Mouse (Mus musculus): ENCODE data around the gene Zkscan16. TPM values are rescaled to one million over a fixed set of nuclear protein-coding genes. Genes with fewer than 3 reads are reported as not detected.

Gene Zkscan16
- total RNA-seq, 2 experiments from 2014 or later = 40.8 to 42.0 TPM

DNA sequence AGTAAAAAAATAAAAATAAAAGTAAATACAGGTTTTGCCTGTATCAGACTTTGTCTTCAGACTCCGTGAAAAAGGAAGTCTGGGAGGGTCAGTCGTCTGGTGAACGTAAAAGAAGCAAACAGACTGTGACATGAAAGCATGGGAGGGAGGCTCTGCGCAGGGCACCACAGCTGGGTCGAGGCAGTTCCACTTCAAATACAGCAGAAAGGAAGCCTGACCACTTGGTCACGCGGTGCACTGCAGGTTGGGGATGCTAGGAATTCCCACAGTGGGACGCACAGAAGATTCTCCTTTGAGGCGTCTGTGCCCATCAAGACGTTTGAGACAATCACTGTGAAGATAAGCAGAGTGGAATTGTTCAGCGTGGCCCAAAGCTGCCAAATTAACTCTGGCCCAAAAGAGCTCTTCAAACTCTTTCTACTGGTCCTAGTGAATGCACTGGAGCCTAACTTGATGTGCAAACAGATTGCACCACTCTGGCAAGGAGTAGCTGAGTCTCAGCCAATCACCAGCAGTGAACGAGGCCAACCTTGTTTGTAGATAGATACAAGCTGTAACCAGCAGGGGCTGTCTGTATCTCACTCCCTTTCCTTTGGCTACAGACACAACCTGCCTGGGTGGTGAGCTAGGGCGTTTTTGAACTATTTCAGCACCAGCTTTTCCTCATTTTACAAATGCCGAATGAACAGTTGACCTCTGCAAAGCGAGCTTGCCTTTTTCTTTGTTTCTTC is 8.5 kb upstream of the Zkscan16 start:
- peak in 1 of 2 experiments; percentile 5 for DNase-seq (ENCODE audit: extremely low spot score in 1 of 2, low spot score in 1 of 2)

DNA sequence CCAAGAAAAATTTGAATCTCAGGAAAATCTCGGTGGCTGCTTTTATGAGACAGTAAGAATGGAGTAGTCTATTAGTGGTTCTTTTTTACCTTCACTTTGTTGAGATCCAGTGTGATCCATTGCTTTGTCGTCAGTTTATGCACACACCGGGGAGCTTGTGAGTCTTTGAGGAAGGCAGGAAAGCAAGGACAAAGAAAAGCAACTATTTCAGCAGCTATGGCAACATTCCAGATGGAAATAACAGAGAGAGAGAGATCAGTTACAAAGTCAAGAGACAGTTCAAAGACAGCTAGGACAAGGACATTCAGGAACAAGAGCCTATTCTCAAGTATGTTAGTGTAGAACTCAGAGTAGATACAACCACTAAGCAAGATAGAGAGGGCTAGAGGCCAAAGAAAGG is 7.6 kb upstream of the Zkscan16 start:
- DNase-seq (ENCODE audit: extremely low spot score in 1 of 2, low spot score in 1 of 2) = no peak

DNA sequence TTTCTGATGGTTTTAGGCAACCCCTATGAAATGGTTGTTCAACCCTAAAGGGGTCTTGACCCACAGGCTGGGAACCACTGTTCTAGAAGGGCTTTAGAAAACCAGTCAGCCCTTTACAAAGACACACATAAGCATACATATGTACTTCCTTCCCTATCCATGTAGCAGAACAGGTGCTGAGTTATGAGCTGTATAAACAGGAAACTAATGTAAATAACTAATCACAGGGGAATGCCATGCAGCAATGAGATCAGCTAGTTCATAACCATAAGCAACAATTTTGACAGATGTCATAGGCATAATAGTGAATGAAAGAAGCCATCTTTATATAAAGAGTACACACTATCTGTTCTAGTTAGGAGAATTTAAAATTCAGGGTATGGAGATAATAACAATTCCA is 1.8 kb upstream of the Zkscan16 start:
- no peak for DNase-seq (ENCODE audit: extremely low spot score in 1 of 2, low spot score in 1 of 2)

DNA sequence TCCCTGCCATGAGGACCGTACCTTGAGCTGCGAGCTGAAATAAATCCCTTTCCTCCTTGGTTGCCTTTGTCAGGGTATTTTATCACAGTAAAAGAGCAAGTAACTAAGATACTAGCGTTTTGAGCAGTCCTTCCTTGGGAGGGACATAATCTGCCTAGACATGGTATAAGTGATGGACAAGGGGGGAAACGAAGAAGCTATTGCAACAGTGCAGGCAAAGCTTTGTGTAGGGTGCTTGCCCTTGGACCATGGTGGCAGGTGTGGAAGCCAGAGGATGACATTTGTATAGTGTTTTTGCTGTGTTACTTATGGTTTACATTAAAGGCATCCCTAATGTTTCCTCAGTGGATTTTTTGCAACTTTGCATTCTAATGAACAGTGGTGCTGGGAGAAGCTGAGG is 486 bp upstream of the Zkscan16 start:
- DNase-seq (ENCODE audit: extremely low spot score in 1 of 2, low spot score in 1 of 2) = no peak

DNA sequence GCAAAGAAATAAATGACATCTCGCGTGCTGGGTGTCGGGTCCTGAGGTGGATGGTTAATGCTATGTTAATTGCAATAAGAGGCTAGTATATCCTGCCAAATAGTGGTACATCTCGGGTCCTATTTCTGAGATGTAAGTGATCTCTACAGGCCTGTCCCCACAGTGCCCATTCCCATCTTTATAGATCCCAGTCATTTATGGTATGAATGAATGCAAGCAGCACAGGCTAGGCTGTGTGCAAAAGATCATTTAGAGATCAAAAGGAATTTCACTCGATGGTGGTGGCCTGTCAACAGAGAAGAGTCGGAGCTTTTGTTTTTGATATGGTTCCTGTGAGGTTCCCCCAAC is 752 bp downstream of the Zkscan16 start:
- no peak for DNase-seq (ENCODE audit: extremely low spot score in 1 of 2, low spot score in 1 of 2)

DNA sequence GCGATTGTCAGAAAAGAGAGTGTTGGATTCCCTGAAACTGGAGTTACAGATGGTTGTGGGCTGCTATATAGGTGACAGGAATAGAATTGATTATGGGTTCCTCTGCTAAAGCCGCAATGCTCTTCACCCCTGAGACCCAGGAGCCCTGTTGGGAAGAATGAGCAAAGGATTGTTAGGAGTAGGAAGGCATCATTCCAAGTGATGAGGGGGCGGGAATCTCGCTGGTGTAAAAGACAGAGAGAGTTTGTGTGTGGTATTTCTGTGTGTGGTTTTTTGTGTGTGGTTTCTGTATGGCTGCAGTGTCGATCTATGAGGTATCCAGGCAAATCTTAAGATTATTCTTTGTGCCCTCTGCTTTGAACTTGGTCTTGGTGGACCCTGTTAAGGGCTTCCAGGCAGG is 1.3 kb downstream of the Zkscan16 start:
- DNase-seq (ENCODE audit: extremely low spot score in 1 of 2, low spot score in 1 of 2) = no peak

DNA sequence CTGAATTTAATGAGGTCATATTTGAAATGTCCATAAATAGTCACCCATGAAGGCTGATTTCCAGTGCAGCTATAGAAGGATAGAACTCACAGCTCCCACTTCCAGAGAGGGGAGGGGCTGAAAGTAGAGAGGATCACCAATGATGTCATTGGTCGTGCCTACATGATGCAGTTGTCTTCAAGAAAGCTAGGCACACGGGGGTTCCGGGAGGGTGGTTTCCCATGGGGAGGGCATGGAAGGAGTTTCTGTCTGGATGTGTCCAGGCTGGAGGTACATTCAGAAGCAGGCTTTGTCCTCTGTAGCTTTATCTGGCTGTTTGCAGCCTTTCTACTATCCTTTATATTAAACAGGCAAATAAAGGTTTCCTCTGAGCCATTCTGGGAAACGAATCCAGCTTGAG is 5.0 kb downstream of the Zkscan16 start:
- DNase-seq (ENCODE audit: extremely low spot score in 1 of 2, low spot score in 1 of 2) = no peak

DNA sequence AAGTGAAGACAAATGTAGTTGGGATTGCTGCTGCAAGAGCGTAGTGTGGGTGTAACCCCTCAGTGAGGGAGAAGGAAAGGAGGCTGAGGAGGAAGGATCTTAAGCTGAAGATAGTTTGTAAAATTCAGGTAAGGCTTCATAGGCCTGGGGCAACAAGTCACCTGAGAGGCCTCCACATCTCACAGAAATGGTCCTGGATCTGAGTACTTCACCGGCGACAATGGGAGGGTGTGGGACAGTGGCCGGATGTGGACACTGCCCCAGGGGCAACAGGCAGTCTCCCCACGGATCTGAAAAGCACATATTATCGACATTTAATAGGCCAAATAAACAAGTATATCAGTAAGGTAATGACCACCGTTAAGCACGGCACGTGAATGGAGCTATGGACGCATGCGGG is 9.2 kb downstream of the Zkscan16 start:
- DNase-seq (ENCODE audit: extremely low spot score in 1 of 2, low spot score in 1 of 2) = no peak

DNA sequence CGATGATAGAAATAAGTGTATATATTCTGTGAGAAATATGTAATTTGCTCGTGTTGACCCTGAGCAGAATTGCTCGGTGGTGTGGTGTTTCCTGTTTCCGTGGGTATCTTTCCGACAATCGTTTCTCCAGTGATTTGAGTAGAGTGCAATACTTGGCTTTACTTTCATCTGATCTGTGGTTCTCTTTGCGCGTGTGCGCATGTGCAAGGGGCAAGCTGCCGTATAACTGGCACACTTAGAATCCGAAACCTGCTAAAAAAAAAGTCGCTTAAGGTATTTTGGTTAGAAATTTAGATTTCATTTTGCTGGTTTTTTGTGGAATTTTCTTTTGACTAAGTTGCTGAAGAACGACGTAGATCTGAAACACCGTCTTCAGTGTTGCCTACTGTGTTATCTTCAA is 18.3 kb downstream of the Zkscan16 start:
- no peak for DNase-seq (ENCODE audit: extremely low spot score in 1 of 2, low spot score in 1 of 2)

DNA sequence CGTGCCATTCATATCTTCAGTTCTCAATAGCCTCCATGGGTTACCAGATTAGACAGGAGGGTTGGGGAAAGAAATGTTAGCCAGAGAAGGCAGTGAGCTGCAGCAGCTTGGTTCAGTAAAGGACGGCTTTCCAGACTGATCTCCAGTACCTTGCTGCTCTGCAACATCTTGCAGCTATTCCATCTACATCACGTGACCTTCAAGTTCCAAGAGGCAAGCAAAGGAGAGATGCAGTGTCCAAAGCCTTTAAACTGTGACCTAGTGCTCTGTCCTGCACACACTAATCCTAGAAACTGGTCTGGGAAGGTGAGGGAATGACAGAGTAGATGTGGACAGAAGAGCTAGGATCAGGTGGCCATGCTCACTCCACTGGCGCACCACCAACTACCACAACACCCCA is 19.8 kb downstream of the Zkscan16 start:
- no peak for DNase-seq (ENCODE audit: extremely low spot score in 1 of 2, low spot score in 1 of 2)

DNA sequence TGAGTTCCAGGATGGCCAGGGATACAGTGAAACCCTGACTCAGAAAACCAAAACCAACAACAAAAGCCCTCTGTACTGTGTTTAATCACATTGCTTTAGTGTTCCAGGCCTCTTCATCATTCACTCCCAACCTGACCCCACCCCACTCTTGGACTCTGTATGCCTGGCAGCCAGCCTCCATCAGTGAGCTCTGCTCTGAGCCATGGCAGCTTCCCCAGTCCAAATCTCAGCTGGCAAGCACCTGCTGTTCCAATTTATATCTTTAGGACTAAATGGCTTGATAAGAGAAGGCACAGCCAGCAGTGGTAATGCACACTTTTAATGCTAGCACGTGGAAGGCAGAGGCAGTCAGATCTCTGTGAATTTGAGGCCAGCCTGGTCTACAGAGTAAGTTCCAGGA is 21.7 kb downstream of the Zkscan16 start:
- no peak for DNase-seq (ENCODE audit: extremely low spot score in 1 of 2, low spot score in 1 of 2)

DNA sequence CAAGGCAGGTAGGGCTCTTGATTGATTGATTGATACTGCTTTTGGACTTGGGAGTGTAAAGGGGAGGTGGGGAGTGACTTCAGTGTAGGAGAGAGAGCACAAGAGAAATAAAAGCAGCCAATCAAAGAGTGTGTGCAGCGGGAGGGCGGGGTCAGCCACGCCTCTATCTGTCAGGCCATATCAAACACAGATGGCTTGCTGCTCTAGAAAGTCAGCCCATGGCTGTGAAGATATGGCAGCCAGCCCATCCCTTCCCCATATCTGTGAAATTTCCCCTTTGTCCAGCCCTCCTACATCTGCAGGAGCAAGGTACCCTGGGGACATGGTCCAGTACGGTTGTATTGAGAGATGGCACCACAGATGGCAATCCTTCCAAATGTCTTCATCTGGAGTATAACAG is 27.2 kb downstream of the Zkscan16 start:
- no peak for DNase-seq (ENCODE audit: extremely low spot score in 1 of 2, low spot score in 1 of 2)

DNA sequence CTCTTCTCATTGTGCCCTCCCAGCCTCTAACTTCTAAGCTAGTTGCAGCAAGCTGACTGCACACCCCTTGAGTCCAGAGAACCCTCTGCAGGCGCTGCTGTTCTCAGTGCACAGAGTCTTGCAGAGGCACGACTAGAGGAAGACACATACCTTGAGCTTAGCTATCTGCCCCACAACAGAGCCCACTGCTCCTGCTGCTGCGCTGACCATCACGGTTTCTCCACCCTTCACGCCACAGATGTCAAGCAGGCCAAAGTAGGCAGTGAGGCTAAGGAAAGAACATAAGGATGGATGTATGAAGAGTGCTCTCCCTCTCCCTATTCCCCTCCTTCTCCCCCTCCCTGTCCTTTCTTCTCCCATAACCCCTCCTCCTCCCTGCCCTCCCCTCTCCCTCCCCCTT is 32.3 kb downstream of the Zkscan16 start:
- no peak for DNase-seq (ENCODE audit: extremely low spot score in 1 of 2, low spot score in 1 of 2)

DNA sequence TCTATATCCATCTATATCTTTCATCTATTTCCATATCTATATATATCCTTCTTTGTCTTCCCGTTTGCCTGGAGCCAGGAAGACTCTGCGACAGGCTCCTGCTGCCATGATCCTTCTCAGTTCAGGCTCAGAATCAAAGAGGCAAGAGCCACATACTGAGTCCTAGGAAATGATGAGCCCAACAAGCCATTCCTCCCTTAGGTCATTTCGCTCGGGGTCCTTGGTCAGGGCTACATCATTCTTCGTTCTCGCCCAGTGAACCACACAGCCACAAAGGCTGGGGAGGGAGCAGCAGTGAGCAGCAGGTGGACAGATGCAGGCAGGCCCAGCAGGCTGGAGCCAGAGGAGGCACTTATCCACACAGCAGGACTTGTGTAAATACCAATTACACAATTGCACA is 38.0 kb downstream of the Zkscan16 start:
- no peak for DNase-seq (ENCODE audit: extremely low spot score in 1 of 2, low spot score in 1 of 2)

DNA sequence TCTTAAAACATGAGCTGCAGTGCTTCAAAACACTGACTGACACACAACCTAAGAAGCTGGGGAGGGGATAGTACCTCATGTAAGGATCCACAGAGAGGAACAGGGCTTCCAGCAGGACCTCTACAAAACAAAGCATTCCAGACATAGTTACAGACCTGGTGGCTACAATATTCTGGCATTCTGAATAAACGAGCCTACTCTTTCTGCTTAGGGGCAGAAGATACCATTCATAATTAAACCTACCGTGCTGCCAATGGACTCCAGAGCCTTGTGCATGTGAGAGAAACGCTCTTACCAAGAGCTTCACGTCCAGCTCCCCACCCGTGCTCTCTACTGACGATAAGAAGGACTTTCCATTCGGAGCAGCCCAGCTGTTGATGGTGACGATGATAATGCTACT is 39.4 kb downstream of the Zkscan16 start:
- no peak for DNase-seq (ENCODE audit: extremely low spot score in 1 of 2, low spot score in 1 of 2)

DNA sequence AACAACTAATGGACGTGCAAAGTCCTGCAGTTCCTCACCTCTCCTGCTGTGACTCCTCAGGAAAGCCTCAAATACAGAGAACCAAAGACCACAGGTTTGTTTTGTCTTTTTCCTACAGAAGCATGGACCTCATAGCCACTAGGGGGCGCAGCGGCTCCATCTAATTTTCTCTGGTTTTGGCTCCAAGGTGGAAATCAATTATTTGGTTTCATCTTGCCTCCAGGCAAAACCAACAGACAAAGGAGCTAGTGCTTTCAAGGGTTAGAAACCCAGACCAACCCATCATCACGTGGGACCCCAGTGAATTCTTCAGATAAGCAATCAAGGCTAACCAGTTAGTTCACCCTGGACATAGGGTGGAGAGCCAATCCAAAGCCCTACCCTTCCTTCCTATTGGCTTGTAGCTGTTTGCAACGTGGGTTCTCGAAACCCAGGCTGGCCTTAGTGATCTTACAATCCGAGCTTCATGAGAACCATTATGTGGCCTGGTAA is 41.8 kb downstream of the Zkscan16 start:
- DNase-seq (ENCODE audit: extremely low spot score in 1 of 2, low spot score in 1 of 2) = peak; percentile 77 to 95

DNA sequence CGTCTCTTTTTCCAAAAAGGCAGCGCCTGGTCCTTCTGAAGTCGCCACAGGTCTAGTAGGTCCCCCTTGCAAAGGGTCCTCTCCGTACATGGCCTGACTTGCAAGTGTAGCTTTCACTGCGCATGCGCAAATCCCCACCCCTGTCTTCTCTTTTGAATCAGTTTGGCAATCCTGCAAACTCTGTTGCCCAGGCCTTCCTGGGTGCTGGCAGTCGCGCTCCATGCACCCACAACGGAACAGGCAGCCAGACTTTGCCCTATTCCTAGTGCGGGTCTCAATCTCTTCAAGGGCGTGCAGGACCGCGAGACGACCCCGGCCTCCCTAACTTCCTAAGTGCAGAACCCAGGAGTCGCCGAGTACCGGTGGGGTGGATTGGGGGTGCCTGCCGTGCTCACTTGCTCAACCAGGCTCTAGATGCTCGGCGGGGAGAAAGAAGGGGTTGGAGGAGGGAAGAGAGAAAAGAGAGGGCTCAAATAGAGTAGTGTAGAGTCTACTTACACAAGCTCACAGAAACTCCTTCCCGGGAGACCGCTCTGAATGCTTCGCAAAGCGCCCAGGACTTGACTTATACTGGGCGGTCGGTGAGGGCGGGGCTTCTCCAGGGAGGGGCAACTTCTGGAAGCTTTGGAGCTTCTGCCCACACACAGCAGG is 43.2 kb downstream of the Zkscan16 start, which contains the start of gene Ptgr1:
TSS of gene Ptgr1 (minus strand) at position 580 of the 651 bp plus-strand sequence.
- peak; percentile 68 to 81 for DNase-seq (ENCODE audit: extremely low spot score in 1 of 2, low spot score in 1 of 2)

DNA sequence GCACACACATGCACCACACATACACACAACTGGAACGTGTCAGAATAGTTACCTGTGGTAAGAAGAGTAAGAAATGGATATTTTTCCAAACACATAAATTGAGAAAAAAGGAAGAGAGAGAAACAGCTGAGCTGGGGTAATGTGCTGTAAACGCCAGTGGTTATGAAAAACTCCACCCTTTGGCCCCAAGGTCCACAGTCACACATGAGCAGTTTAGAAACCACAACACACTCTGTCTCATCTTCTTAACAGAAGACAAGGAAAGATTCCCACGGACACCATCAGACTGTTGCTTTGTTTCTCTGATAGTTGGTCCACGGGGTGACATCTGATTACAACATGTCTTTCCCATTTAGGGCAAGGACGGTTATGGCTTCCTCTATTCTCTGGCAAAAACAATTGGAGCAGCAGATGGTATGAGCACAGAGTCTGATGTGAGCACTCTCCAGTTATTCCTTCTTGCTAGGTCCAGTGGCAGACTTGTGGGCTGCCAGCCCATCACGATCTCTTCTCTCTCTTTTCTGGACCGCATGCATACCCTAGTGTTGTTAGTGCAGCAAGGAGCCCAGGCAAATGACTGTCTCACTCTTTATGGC is 46.0 kb downstream of the Zkscan16 start:
- DNase-seq (ENCODE audit: extremely low spot score in 1 of 2, low spot score in 1 of 2) = no peak

DNA sequence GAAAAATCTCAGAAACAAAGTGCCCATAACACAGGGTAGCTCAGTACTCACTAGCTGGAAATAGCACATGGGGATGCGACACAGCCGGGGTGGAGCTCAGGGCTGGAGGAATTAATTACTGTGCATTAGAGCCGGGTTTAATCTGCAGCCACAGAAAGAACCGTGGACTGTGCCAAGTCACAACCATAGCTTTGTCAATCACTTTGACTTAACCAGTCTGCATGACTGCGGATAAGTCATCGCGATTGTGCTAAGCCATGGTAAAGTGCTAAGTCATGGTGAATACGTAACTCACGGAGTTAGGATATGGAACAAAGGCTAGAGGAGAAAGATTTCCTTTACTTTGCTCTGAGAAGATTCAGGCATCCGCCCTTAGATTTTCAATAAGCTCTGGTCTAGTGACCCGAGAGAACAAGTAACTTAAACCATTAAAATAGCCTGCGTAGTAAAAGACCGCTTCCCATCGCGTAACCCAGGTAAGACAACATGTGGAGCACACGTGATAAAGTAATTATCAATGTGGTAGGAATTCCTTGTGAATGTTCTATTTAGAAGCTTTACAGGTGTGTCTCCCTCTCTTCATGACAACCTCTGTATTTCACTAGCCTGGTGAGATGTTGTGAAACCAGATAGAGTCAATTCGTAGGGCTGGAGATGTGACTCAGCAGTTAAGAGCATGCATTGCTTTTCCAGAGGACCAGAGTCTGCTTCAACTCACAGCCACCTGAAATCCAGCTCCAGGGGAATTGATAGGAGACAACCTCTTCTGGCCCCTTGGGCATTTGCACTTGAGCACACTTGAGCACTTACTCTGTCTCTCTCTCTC is 47.4 kb downstream of the Zkscan16 start:
- no peak for DNase-seq (ENCODE audit: extremely low spot score in 1 of 2, low spot score in 1 of 2)

DNA sequence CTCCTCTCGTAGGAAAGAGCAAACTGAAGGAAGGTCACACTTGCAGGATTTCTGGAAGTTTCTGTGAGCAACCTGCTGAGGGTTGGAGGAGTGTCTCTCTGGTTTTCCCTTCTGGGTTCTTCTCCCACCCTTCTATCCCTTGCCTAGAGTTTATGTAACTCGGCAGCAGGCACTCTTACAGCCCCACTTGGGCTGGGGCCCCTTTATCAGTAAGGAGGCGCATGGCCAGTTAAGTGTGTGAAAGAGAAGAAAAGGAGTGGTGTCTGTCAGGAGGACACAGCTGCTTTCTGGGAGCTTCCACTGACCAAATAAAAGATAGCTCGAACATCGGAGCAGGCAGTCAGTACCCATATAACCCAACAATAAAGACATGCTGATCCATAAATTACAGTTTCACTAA is 48.8 kb downstream of the Zkscan16 start:
- DNase-seq (ENCODE audit: extremely low spot score in 1 of 2, low spot score in 1 of 2) = no peak

DNA sequence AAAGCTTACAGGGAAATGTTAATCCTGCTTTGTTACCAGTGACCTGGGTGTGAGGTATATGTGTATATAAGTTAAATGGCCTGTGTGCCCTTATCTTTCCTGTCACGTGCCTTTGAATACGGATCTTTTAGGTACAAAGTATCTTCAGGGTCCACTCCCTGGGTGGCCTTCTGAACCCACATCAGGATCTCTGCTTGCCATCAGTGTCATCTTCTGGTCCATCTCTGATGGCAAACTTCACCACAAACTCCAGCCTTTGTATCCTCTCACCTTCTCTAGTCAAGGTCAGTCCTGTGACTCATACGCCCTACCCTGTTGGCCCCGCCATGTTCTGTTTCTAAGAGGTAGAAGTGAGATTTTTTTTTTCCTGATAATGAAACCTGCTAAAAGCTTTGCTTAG is 51.3 kb downstream of the Zkscan16 start, which contains the start of gene Dnajc25:
TSS of gene Dnajc25 (plus strand) at position 301 of the 400 bp plus-strand sequence.
- DNase-seq (ENCODE audit: extremely low spot score in 1 of 2, low spot score in 1 of 2) = no peak

Measured in layer of hippocampus, postnatal 25 days (tissue).